Mouse (Mus musculus) frontal cortex, postnatal 14 days (tissue): ENCODE measurements around the gene Fads2.
A peak's percentile ranks its signal among the peaks of the same experiment; 100 is the strongest.

ENCODE experiments used
- DNase-seq, 2 experiments: peaks; one replicate each; pipeline ENCODE4 v3.0.0; 2022; ENCODE audit warnings: low spot score in 2 of 2

Gene Fads2

GRCm38 (mm10) chr19:10102054-10102700 is 631 bp upstream of the Fads2 start:
- no peak for DNase-seq

- peak; percentile 64 to 69 for DNase-seq
Observed at GRCm38 (mm10) chr19:10100631-10101071, 895 bp downstream of the Fads2 start.

GRCm38 (mm10) chr19:10097826-10098225 is 3.7 kb downstream of the Fads2 start:
- DNase-seq: no peak

- no peak for DNase-seq
Observed at GRCm38 (mm10) chr19:10096371-10096876, 5.1 kb downstream of the Fads2 start.

- DNase-seq: no peak
Observed at GRCm38 (mm10) chr19:10094695-10095094, 6.9 kb downstream of the Fads2 start.

GRCm38 (mm10) chr19:10093829-10094228 is 7.7 kb downstream of the Fads2 start:
- no peak for DNase-seq

- no peak for DNase-seq
Observed at GRCm38 (mm10) chr19:10086976-10087375, 14.6 kb downstream of the Fads2 start.

GRCm38 (mm10) chr19:10085454-10085853 is 16.1 kb downstream of the Fads2 start:
- DNase-seq: no peak

GRCm38 (mm10) chr19:10082105-10082504 is 19.4 kb downstream of the Fads2 start:
- no peak for DNase-seq

- no peak for DNase-seq
Observed at GRCm38 (mm10) chr19:10080384-10080783, 21.2 kb downstream of the Fads2 start.

GRCm38 (mm10) chr19:10078392-10078791 is 23.2 kb downstream of the Fads2 start:
- no peak for DNase-seq

GRCm38 (mm10) chr19:10073145-10073544 is 28.4 kb downstream of the Fads2 start:
- DNase-seq: no peak

- no peak for DNase-seq
Observed at GRCm38 (mm10) chr19:10071892-10072291, 29.7 kb downstream of the Fads2 start.

GRCm38 (mm10) chr19:10071166-10071565 is 30.4 kb downstream of the Fads2 start:
- no peak for DNase-seq

GRCm38 (mm10) chr19:10070186-10070980 is 31.2 kb downstream of the Fads2 start:
- no peak for DNase-seq

- DNase-seq: no peak
Observed at GRCm38 (mm10) chr19:10067701-10068100, 33.8 kb downstream of the Fads2 start.

- no peak for DNase-seq
Observed at GRCm38 (mm10) chr19:10066502-10066901, 35.0 kb downstream of the Fads2 start.

GRCm38 (mm10) chr19:10066189-10066500 is 35.4 kb downstream of the Fads2 start:
- no peak for DNase-seq

GRCm38 (mm10) chr19:10065465-10066188 is 35.9 kb downstream of the Fads2 start:
- no peak for DNase-seq

- peak in 1 of 2 experiments; percentile 36 for DNase-seq
Observed at GRCm38 (mm10) chr19:10064173-10065012, 37.2 kb downstream of the Fads2 start.

GRCm38 (mm10) chr19:10062862-10063261 is 38.7 kb downstream of the Fads2 start:
- DNase-seq: no peak

- DNase-seq: no peak
Observed at GRCm38 (mm10) chr19:10062292-10062691, 39.3 kb downstream of the Fads2 start.
